Mouse (Mus musculus) embryo, embryonic 9.5 days (tissue): ENCODE data around the gene Galnt16.

Source experiments
- DNase-seq: peaks from one replicate; pipeline ENCODE4 v3.0.0-alpha.2; 2017; ENCODE audit errors: extremely low spot score

Galnt16 gene

DNA sequence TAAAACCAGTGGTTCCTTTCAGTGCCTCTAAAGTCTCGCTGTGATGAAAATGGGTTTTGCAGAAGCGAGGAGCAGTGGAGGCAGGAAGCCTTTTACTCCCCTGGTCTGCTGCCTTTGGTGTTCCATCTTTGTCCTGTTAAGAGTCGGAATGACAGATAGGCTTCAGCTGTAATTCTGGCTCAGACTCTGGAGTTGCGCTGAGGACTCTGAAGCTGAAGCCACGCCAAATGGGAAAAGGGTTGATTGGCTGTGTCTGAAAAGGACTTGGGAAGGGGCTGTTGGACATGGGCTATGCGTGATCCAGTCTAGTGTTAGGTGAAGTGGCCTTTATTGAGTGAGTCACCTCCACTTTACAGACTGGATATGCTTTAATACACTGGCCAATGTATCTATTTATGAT, 12.6 kb downstream of the Galnt16 start:
- no peak for DNase-seq

DNA sequence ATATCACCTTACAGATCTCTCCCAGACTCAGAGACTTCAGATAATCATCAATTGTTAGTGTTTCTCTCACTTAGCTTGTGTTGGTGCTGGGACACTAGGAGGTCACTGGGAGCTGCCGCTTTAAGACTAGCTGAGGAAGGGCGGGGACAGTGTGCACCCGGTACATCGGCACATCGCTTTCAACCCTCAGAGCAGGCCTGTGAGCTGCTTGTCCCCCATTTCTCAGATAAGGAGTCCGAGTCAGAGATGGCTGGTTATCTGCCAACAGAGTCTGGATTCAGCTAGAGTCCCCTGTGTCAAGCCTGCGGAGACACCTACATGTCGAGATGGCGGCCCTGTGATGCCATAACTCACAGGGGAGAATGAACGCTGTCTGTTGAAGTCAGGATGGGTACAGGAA, 13.5 kb downstream of the Galnt16 start:
- DNase-seq, result no peak

DNA sequence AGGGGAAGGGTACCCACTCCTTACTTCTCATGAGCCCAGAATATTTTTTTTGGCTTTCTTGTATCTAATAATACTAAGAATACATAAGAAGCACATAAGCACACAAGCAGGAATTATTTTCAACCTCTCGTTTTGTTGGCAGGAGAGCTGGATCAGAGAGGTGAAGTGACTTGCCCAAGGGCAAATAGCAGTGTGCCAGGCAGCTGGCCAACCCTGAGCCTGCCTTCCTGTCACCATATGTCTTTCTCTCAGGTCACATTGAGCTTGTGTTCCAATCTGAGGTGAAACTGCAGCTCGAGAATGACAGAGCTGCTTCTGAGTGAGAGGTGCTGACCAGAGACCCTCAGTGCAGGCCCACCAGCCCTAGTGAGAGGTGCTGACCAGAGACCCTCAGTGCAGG, 15.8 kb downstream of the Galnt16 start:
- DNase-seq, result no peak

DNA sequence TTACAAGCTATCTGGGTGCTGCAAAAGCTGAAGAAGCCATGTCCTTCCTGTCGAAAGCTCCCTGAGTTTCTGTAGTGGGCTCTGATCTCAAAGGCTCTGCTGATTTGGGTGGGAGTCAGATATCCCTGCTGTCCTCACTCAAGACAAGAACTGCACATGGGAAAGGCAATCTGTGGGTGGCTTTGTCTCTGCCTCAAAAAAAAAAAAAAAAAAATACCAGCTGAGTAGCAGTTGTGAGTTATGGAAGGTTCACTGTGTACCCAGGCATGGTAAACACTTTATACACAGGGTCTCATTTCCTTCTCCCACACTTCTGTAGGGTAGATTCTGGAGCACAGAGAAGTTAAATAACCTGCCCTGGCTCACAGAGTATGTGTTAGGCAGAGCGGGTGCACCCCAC, 19.2 kb downstream of the Galnt16 start:
- DNase-seq, result no peak

DNA sequence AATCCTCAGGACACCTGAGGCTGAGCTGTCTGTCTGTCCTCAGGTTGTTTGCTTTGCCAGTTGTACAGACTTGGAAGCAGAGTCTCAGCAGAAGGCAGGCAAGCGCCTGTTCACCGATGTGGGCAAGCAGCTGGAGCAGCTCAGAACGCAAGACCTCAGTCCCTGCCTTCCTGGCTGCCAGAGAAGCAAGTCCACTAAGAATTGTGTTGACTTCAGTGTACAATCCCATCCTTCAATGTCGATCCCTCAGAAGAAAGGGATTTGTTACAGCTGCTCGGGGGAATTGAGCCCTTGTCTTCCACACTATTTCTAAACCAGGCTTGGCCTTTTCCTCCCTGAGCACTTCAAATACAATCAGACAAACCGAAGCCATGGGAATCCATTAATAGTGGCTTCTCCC, 20.2 kb downstream of the Galnt16 start:
- DNase-seq, result no peak

DNA sequence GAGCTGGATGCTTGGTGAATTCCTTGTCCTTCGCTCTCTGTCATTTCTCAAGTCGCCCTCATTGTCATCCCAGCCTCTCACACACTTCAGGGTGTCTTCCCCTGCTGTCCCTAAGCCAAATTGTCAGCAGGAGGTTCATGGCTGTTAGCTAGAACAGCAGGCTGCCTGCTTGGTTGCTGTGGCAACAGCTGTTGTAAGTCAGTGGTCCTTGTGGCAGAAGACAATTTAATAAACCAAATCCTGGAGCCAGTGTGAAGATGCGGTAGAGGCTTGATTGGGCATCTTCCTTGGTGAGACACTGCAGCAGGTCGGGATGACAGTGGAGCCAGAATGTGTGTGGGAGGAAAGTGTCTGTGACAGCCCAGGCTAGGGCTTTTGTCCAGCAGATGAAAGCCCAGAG, 27.2 kb downstream of the Galnt16 start:
- no peak for DNase-seq

DNA sequence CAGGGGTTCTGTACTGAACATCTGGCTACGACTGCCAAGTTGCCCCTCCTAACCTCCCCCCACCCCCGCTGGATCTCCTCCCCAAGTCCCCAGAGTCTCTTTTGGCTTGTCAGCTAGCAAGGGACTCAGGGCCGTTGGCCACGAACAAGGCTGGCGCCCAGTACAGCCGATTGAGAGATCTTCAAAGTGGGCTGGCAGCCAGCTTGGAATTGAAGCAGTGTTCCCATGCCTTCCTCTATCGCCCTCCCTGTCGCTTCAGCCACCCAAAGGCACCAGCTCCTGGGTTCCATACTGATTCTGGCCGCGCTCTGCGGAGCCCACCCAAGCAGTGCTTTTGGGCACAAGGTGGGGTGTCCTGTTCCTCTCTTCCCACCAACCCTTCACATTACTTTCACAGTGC, 31.6 kb downstream of the Galnt16 start:
- no peak for DNase-seq

DNA sequence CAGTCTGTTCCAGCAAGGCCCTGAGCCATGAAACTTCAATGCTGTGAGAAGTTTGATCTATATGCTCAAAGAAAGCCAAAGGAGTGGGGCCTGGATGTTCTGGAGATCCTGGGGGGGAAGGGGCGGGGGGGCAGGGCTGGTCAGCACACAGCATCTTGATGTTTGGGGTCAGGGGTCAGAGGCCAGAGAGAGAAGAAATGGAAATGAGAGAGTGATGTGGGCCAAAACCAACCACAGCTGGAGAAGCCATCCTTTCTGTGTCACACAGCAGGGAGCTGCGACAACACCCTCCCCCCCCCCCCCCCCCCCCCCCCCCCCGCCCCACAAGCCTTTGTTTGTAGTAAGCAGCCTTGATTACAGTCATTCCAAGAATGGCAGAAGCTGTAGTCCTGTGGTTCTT, 35.1 kb downstream of the Galnt16 start:
- peak; percentile 47 for DNase-seq

DNA sequence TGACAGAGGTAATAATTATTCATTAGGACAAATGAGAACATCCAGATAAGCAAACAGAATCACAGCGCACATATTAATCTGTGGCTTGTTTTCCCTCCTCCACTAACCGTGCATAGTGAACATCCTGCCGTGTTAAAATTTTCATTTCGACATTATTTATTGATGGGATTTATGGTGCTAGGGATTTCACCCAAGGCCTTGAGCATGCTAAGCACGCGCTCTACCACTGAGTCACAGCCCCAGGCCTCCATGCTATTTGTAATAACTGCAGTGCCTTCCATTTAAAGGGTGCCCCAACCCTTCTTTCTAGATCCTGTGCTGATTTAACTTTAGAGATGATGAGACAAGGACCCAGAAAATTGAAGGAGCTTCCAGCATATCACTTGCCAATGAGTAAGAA, 36.2 kb downstream of the Galnt16 start:
- no peak for DNase-seq

DNA sequence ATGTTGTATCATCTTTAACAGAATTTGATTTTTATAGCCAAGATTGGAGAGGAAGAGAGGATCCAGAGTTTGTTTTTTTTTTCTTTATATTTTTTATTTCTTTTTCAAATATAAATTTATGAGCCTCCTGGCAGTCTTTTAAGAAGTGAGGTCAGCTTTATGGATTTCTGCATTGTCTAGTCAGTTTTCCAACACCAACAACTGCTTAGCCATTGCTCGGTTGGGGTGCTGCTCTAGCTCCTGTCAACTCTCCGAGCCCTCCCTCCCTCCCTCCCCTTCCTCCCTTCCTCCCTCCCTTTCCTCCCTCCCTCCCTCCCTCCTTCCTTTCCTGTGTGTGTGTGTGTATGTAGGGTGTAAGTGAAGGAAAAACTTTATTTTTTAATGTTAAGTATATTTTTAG, 43.8 kb downstream of the Galnt16 start:
- no peak for DNase-seq

DNA sequence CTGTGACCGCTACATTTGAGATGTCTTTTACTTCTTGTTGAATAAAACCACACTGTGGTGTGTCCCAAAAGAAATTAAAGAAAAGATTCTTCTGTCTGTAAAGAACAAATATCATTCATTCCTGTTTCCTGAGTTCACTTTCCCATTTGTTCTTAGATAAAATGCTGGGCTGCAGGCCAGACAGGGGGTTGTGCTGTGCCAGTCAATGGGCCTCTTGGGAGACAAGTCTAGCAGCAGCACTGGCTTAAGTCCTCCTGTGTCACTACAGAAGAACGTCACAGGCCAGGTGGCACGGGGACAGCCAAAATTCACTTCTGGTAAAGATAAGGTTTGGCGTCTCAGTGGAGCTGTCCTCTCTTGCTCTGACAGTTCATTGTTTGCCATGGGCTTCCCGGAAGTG, 44.7 kb downstream of the Galnt16 start:
- no peak for DNase-seq

DNA sequence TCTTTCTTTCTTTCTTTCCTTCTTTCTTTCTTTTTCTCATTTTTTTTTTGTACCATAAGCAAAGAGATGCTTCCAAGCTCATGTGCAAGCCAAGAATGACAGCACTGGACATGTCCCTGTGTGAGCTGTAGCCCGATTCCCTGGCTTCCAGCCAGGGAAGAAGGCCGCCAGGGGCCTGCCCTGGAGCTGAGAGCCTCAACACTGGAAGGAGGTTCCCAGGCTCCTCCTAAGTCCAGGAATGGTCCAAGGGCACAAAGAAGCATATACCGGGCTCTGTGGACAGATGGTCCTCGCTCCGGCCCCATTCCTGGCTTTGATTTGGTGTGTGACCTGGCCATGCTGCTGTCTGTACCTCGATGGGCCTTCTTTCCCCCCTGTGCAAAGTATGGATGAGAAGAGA, 46.9 kb downstream of the Galnt16 start:
- no peak for DNase-seq

DNA sequence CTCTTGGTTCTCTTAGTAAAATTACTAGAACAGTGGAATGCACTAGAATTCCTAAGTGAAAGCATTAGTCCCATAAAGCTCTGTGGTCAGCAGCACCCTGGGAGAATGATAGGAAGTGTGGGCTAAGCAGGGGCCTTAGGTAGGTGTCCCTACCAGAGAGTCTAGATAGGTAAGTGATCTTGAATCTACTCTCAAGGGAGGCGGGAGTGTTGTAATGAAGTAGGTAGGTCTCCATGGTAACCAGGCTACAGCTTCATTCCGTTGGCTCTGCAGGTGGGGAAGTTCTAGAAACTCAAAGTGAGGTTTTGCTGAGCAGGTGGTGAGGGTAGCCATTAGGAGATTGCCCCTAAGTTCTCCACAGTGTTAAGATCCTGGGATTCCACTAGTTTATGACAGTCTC, 47.7 kb downstream of the Galnt16 start:
- no peak for DNase-seq

DNA sequence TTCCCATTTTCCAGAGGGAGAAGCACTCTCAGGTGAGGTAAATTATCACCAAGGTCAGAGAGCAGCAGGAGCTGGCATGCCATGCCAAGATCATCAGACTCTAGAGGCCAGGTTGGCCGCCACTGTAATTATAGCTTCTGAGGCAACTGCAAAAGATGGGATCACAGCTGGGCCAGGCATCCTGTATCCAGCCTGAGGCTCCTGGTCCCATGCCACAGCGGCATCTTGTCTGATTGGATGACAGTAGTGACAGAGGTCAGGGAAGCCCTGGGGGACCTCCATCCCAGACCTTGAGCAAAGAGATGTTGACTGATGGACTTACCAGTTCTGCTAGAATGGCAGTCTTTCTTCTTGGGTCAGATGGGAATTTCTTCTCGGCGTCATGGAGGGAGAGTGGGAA, 48.4 kb downstream of the Galnt16 start:
- DNase-seq, result no peak

DNA sequence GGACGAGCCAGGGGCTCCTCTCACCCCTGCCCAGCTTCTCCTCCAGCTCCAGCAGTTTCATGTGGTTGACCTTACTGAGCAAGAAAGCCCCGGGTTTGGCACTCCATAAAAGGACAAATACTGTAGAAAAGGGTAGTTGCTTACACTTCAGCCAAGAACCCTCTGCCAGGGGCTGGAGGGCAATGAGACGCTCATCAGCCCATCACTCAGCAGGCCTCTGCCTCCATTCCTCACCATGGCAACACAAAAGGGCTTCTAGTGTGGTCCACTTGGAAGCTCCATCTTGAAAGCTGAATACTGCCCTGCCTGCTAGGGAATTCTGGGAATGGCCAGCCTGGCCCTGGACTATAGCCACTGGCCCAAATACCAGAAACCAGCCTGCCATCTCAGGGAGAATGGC, 49.3 kb downstream of the Galnt16 start:
- DNase-seq, result no peak

DNA sequence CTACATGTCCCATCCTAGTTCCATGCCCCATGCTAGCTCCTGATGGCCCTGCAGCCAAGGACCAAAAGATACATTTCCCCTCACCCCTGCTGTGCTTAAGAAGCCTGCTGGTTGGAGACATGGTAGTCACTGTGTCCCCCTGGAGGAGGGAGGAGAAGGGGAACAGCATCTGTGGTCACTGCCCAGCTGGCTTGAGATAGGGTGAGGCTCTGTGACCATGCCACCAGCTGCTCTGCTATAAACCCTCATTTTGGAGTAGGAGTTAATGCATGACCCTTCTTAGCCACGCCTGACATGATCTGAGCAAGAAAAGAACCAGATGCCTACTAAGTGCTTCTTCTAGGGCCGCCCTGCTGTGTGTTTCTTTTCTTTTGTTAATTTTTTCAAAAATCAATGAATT, 51.5 kb downstream of the Galnt16 start:
- no peak for DNase-seq

DNA sequence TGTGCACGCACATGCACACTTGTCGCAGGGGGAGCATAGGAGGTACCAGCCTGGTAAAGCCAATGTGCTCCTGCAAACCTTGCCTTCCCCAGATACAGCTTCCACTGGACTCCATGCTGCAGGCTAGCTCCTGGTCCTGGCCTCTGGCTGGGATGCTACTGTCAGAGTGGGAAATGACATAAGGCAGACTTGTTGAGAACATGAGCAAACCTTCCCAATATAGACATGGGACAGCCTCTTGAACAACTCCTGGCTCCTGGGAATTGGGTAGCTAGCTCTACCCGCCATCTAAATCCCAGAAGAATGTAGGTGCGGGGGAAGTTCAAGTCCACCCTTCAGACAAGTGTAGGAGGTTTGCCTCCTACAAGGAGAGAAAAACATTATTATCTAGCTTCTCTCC, 56.2 kb downstream of the Galnt16 start:
- no peak for DNase-seq

DNA sequence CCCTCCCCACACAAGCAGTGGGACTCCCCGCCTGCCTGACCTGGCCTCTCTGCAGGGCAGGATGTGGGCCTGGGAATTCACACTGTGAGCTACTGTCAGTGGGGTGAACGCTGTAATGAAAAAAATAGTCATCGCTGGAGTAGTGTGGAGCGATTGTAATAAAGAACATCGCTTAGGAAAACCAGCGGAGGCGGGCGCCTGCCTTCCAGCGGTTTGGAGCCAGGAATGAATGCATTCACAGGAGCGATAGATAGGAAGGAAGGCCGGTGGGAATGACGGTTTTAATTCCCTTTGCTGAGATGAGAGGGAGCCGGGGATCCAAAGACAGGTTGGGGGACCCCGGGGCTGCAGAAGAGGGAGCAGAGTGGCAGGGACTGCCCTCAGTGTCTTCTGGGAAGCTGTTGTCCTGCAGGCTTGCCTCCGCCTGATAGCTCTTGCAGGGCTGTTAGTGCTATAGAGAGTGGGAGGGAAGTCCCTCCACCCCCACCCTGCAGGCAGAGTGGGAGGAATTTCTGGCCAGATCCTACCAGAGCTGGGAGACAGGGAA, 56.8 kb downstream of the Galnt16 start:
- no peak for DNase-seq

DNA sequence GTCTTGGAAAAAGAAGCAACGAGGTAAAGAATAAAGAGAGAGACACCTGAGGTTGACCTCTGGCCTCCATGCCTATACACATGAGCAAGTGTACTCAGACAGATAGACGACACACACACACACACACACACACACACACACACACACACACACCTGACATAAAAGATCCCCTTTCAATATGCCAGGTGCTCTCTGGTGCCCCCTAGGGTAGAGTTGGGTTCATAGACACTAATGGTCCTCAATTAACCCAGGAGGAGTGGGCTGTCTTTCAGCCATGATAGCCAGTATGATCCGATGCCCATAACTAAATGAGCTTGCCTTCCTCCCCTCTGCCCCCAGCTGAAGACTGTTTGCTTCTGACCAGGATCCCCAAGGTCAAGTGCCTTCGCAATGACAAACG, 59.0 kb downstream of the Galnt16 start:
- DNase-seq, result peak; percentile 38

DNA sequence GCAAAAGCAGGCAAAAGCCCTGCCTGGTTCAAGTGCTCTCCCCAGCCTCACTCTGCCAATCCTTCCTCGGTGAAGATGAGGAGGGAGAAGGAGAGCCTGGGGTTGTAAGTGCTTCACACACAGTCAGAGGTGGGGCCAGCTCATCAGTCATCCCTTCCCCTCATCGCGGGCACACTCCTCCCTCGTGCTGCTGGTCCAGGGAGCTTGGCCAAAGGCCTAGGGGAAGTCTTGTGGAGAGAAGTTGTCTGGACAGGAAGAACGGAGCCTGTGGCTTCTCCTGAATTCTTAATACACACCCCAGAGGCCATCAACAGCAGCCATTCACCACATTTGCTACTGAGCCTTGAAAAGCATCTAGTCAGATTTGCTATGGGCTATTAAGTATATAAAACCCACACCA, 63.3 kb downstream of the Galnt16 start:
- no peak for DNase-seq

DNA sequence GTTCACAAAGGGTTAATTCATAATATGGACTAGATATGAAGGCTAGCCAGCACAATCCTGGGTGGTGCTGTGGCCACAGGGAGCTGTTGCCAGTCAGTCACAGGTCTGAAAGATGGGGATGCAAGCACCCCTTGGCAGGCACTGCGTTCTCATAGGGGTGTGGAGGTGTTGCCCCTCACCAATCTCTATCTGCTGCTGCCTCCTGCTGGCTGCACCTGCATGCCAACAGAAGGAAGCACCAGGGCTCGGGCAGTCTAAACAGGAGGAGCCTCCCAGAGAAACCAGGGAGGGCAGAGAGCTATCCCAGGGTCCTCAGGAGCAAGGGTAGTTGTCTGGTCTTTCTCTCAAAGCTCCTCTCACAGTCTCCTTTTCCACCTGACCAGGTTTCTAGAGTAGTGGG, 66.9 kb downstream of the Galnt16 start:
- DNase-seq, result peak; percentile 31

DNA sequence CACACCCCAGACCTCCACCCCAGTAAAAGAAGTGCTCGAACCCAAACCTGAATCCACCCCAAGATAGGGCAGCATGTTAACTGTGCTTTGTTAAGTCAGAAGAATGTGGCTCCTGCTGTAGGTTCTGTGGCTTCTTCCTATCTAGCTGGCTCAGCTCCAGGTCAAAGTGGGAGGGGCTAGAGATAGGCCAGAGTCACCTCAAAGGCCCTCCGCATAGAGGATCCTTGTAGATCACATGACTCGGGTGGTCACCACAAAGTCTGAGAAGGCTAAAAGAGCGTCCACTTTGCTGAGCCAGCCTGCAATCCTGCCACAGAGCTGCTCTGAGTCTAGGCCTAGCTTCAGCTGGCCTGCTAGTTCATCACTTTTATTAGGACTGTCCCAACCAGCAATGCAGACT, 76.1 kb downstream of the Galnt16 start:
- no peak for DNase-seq

DNA sequence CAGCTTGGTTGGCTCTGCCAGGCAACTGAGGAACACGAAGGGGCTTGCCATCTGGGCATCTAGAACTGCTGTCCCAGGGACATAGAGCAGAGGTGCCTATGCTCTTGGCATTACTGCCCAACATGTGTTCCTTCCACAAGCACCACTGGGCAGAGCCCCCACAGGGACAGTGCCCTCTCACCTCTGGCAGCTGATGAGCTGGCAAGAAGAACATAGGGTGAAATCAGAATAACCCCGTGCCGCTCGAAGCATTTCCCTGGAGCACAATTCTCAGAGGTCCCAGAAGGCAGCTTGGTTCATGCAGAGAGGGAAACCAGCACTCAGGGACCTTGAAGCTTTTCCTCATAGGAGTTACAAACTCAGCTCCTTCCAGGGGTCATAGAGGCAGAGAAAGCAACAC, 76.7 kb downstream of the Galnt16 start:
- no peak for DNase-seq

DNA sequence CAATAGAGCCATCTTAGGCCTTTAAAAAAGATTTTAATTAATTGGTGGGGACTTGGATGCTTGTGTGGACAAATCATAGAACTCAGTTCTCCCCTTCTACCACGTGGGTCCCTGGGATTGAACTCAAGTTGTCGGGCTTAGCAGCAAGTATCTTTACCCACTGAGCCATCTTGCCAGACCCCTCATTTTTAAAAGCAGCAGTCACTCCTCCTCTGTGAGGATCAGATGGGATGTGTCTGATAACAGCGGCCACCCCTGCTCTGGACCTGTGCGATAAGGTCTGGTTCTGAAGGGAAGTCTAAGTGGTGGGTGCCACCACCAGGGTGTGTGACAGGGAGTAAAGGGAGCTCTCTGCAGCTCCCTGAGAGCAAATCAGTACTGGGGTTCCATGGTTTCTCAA, 77.5 kb downstream of the Galnt16 start:
- DNase-seq, result no peak

DNA sequence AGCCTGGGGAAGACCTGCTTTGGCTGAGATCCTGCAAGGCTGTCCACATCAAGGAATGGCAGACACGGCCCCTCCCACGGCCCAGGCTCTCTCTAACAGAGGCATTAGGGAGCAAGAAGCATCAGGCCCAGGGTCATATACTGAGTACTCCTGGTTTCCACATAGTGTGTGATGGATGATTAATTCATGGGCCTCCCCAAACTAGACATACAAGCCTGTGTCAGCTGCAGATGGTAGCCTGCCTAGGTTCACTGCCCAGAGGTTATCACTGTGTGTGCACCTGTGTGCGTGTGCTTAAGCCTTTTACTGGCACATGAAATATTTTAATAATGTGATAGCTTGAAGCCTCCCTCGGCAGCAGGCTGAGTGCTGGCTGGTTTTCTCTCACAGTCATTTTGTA, 77.9 kb downstream of the Galnt16 start:
- DNase-seq, result no peak
